Mouse (Mus musculus) liver, adult (tissue): Measurements from ENCODE around the gene Gm20388.

ENCODE experiments used
- GATA4 ChIP-seq: IDR thresholded peaks from 2 replicates; pipeline ENCODE4 v1.6.1; 2014; ENCODE audit warnings: mild to moderate bottlenecking, low read length; ENCODE audit not compliant: insufficient replicate concordance

The Gm20388 gene

GRCm38 (mm10) chr8:120424829-120425198 lies 514.2 kb downstream of the Gm20388 start:
- no peak for TF ChIP-seq GATA4

- TF ChIP-seq GATA4, result no peak
Measured at GRCm38 (mm10) chr8:120425199-120425941, 514.7 kb downstream of the Gm20388 start.

- no peak for TF ChIP-seq GATA4
Measured at GRCm38 (mm10) chr8:120426105-120426504, 515.5 kb downstream of the Gm20388 start.

- no peak for TF ChIP-seq GATA4
Measured at GRCm38 (mm10) chr8:120426622-120427385, 516.2 kb downstream of the Gm20388 start.

GRCm38 (mm10) chr8:120428492-120428891 lies 517.9 kb downstream of the Gm20388 start:
- no peak for TF ChIP-seq GATA4

GRCm38 (mm10) chr8:120429116-120429515 lies 518.5 kb downstream of the Gm20388 start:
- TF ChIP-seq GATA4, result no peak

GRCm38 (mm10) chr8:120431042-120431441 lies 520.4 kb downstream of the Gm20388 start:
- TF ChIP-seq GATA4, result no peak

GRCm38 (mm10) chr8:120432438-120432837 lies 521.8 kb downstream of the Gm20388 start:
- TF ChIP-seq GATA4, result no peak

- no peak for TF ChIP-seq GATA4
Measured at GRCm38 (mm10) chr8:120433143-120433542, 522.5 kb downstream of the Gm20388 start.

- TF ChIP-seq GATA4, result no peak
Measured at GRCm38 (mm10) chr8:120433734-120434133, 523.1 kb downstream of the Gm20388 start.

GRCm38 (mm10) chr8:120435781-120436180 lies 525.1 kb downstream of the Gm20388 start:
- no peak for TF ChIP-seq GATA4

- TF ChIP-seq GATA4, result no peak
Measured at GRCm38 (mm10) chr8:120436491-120437030, 525.9 kb downstream of the Gm20388 start.

- TF ChIP-seq GATA4, result no peak
Measured at GRCm38 (mm10) chr8:120437207-120437606, 526.6 kb downstream of the Gm20388 start.

- TF ChIP-seq GATA4, result no peak
Measured at GRCm38 (mm10) chr8:120437666-120438395, 527.2 kb downstream of the Gm20388 start.

GRCm38 (mm10) chr8:120439309-120439708 lies 528.7 kb downstream of the Gm20388 start:
- no peak for TF ChIP-seq GATA4
